Mouse (Mus musculus) G1E-ER4 (cell line): Measurements from ENCODE around the gene Pea15a. TPM values are rescaled to one million over a fixed set of nuclear protein-coding genes. Genes with fewer than 3 reads are reported as not detected.

ENCODE experiments used
- GATA1 ChIP-seq: IDR thresholded peaks from one replicate; pipeline ENCODE4 v1.8.0; 2012; ENCODE audit warnings: low read length, inconsistent platforms
- polyA plus RNA-seq: library from polyadenylated mRNA; stranded (reverse); fragments of >175 nt; gene quantifications from 2 replicates; pipeline ENCODE4 v1.2.3, GENCODE M21; 2012

The Pea15a gene
- polyA plus RNA-seq, 1 experiment = 3.4 TPM

DNA sequence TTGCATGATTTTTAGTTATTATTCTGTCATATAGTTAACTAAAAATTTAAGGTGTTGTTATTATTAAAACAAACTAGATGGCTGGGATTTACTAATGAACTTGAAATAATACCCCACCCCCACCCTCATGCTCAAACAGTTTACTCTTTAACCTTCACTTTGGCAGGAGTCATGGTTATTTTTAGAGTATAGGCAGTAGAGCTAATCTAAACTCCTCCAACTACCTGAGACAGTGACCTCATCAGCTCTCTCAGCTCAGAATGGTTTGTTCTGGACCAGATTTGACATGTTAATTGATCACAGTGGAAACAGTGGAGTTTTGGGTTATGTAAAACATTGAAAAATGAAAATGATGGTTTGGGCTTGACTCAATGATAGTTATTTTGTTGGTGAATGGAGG lies 46.1 kb downstream of the Pea15a start:
- no peak for TF ChIP-seq GATA1

DNA sequence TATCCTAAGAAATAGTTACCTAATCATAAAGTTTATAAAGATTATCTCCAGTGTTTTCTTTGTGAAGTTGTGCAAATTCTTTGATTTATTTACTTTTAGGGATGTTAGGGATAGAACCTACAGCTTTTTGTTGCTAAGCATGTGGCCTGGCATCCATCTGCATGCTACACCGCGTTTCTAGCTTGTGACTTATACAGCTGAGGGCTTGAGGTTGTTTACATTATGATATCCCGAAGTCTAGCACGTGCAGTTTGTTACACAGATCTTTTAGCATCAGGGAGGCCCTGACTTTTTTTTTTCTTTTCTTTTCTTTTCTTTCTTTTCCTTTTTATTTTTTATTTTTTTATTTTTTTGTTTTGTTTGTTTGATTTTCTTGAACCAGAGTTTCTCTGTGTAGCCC lies 46.6 kb downstream of the Pea15a start:
- no peak for TF ChIP-seq GATA1

DNA sequence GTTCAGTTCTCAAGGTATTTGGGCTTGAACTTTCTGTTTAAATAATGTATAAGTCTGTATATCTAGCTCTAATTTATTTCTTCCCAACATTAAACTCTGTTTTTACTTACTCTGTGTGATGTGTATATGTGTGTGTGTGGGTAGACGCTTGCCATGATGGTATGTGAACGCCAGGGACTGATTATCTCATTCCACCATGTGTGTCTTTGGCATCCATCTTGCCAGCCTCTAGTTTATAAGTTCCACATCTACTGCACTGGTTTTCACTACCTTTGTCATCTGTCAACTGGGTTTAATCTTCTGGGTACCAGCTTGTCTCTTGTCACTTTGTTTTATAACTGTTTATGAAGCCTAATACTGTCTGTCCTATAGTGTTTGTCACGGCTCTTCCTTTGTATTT lies 51.1 kb downstream of the Pea15a start:
- no peak for TF ChIP-seq GATA1

GRCm38 (mm10) chr1:172154536-172154935 lies 52.1 kb downstream of the Pea15a start:
- TF ChIP-seq GATA1 = no peak

GRCm38 (mm10) chr1:172148955-172149815 lies 57.4 kb downstream of the Pea15a start:
- TF ChIP-seq GATA1 = no peak

DNA sequence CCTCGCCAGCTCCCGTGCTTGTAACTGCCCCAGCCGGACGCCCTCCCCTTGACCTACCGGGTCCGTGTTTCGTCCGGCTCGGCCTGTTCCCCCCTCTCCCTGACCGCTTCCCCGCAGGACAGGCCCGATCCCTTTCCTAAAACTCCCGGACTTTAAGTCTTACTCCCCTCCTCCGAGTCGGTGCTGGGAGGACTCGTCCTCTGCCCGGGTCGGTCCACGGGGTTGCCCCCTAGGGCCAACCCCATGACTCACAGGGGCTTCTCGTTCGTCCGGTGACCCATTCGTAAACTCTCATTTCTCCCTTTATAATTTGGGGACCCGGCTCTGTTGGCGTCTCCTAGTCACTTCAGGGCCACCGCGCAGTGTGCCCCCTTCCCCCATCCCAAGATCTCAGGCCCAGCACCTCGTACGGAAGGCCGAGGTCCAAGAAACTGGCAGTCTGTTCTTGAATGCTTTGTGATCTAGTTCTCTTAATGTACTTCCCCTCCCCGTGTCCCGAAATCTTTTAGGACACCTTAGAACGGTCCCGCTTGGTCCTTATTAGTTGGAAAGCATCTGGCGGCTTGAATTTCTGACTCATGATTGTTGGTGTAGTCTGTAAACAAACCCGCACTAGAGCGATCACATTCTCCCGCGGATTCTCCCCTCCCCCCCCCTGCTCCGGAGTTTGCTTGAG lies 58.2 kb downstream of the Pea15a start:
- TF ChIP-seq GATA1 = no peak

- no peak for TF ChIP-seq GATA1
Measured at GRCm38 (mm10) chr1:172147835-172148278, 58.7 kb downstream of the Pea15a start, which contains the start of gene Dcaf8. Gene Dcaf8 (plus strand): TSS chr1:172148084.

Other genes starting within 250 kb of the Pea15a start
- gene Vangl2, start 178.4 kb downstream of the Pea15a start, polyA plus RNA-seq = not detected in 2 replicates
- not detected in 2 replicates for gene Nhlh1, start 149.2 kb downstream of the Pea15a start, polyA plus RNA-seq
- gene Copa, start 124.3 kb downstream of the Pea15a start, polyA plus RNA-seq = 33.9 and 43.9 TPM in 2 replicates
- gene Ncstn, start 124.0 kb downstream of the Pea15a start, polyA plus RNA-seq = 3.7 and 3.9 TPM in 2 replicates
- 9.8 and 29.7 TPM in 2 replicates for gene Pex19, start 80.0 kb downstream of the Pea15a start, polyA plus RNA-seq
- gene Dcaf8, start 58.7 kb downstream of the Pea15a start, polyA plus RNA-seq = 57.7 and 66.4 TPM in 2 replicates
- gene Casq1, start 13.1 kb upstream of the Pea15a start, polyA plus RNA-seq = not detected in 2 replicates
- gene Atp1a4, start 51.6 kb upstream of the Pea15a start, polyA plus RNA-seq = not detected in 2 replicates
- 79.6 and 93.7 TPM in 2 replicates for gene Igsf8, start 54.8 kb upstream of the Pea15a start, polyA plus RNA-seq
- gene Atp1a2, start 91.3 kb upstream of the Pea15a start, polyA plus RNA-seq = not detected in 2 replicates
- gene Kcnj9, start 122.5 kb upstream of the Pea15a start, polyA plus RNA-seq = not detected in 2 replicates
- not detected in 2 replicates for gene Kcnj10, start 134.4 kb upstream of the Pea15a start, polyA plus RNA-seq
- 10.6 and 13.0 TPM in 2 replicates for gene Pigm, start 169.7 kb upstream of the Pea15a start, polyA plus RNA-seq